Comparison of ENCODE assay signal across 8 mouse cellular contexts in genomic region chr3:68709198-68709797, GRCm38 (mm10). TPM values are rescaled to one million over a fixed set of nuclear protein-coding genes. Genes with fewer than 3 reads are reported as not detected.
DNase-seq lines count a peak whose midpoint lies in the region; ATAC-seq and TF ChIP-seq lines count a peak whose summit lies in the region.

No protein-coding gene starts in this region.

- WGBS in limb, embryonic 14.5 days: 51% methylated on average over 9 of the region's 9 CpGs
- WGBS in midbrain, postnatal 0 days: 50% methylated on average over 9 of the region's 9 CpGs

- intact Hi-C loops in gastrocnemius, postnatal 36 days (cut with DNase I): loop anchor here (2.0 to 10.0 kb wide), 2 partner anchors 62 to 144 kb away; no protein-coding TSS in a partner anchor

- no peaks in the 10 kb centered on the region for H3K36me3 ChIP-seq in limb, embryonic 14.5 days (ENCODE audit: control insufficient read depth, insufficient read depth, low read length)
- H3K36me3 ChIP-seq in midbrain, postnatal 0 days (ENCODE audit: insufficient read depth, low read length): no peaks in the 10 kb centered on the region
- no peaks in the 10 kb centered on the region for H3K36me3 ChIP-seq in splenic B cell, adult 2 months (ENCODE audit: control insufficient read depth, insufficient read depth, low read length, poor library complexity, severe bottlenecking)

- H3K9me3 ChIP-seq in limb, embryonic 14.5 days (ENCODE audit: control insufficient read depth, low read length): no peaks in the 10 kb centered on the region
- no peaks in the 10 kb centered on the region for H3K9me3 ChIP-seq in midbrain, postnatal 0 days (ENCODE audit: low read length)

- no peaks in the 10 kb centered on the region for H3K4me1 ChIP-seq in limb, embryonic 14.5 days (ENCODE audit: control insufficient read depth, insufficient read depth, low read length)
- H3K4me1 ChIP-seq in midbrain, postnatal 0 days (ENCODE audit: insufficient read depth, low read length): no peaks in the 10 kb centered on the region

- no peak overlapping the region for H3K9ac ChIP-seq in limb, embryonic 14.5 days (ENCODE audit: low read depth, low read length, severe bottlenecking)
- no peak overlapping the region for H3K9ac ChIP-seq in midbrain, postnatal 0 days (replicated peaks; ENCODE audit: low read length, poor library complexity, severe bottlenecking)

- no peaks in the 10 kb centered on the region for H3K27me3 ChIP-seq in limb, embryonic 14.5 days (ENCODE audit: control insufficient read depth, insufficient read depth, low read length)
- no peaks in the 10 kb centered on the region for H3K27me3 ChIP-seq in midbrain, postnatal 0 days (ENCODE audit: insufficient read depth, low read length)
- H3K27me3 ChIP-seq in splenic B cell, adult 2 months (ENCODE audit: control insufficient read depth, insufficient read depth, low read length, poor library complexity, severe bottlenecking): no peaks in the 10 kb centered on the region

- TF ChIP-seq CTCF in midbrain, postnatal 0 days (IDR thresholded peaks at IDR 0.05): peak; percentile 76

- no peak overlapping the region for H3K4me3 ChIP-seq in limb, embryonic 14.5 days (replicated peaks; ENCODE audit: low read length)
- H3K4me3 ChIP-seq in midbrain, postnatal 0 days (ENCODE audit: low read depth, low read length): no peak overlapping the region

- DNase-seq in A20 (ENCODE audit: low read depth, low spot score): peak; percentile 91
- peak; percentile 72 for DNase-seq in adipocyte (ENCODE audit: low spot score)
- DNase-seq in embryo, embryonic 10 days (ENCODE audit: low spot score): peak; percentile 76
- DNase-seq in gastrocnemius, postnatal 36 days: peak; percentile 55 to 57
- peak; percentile 81 for DNase-seq in kidney, adult 9 months
- DNase-seq in limb, embryonic 14.5 days (ENCODE audit: low spot score): peak; percentile 67
- peak; percentile 50 for DNase-seq in midbrain, postnatal 0 days (ENCODE audit: low spot score)
- DNase-seq in splenic B cell, adult 2 months (ENCODE audit: low read depth, low spot score): peak; percentile 86

- no peak; the same call in 1 of the 2 replicates for ATAC-seq in limb, embryonic 14.5 days (ENCODE audit: low FRiP score, low read depth)
- ATAC-seq in midbrain, postnatal 0 days (ENCODE audit: low FRiP score): peak; percentile 69; the same call in 1 of the 2 replicates

- no peak overlapping the region for H3K4me2 ChIP-seq in limb, embryonic 14.5 days (replicated peaks; ENCODE audit: low read depth, low read length, severe bottlenecking)
- no peak overlapping the region for H3K4me2 ChIP-seq in midbrain, postnatal 0 days (ENCODE audit: low read depth, low read length, poor library complexity, severe bottlenecking)

- no peak for TF ChIP-seq POLR2A in limb, embryonic 14.5 days (IDR thresholded peaks at IDR 0.05; ENCODE audit: borderline replicate concordance, extremely low read depth, insufficient read depth, insufficient read length)

- no peak overlapping the region for H3K27ac ChIP-seq in limb, embryonic 14.5 days (replicated peaks; ENCODE audit: low read depth, low read length)
- H3K27ac ChIP-seq in midbrain, postnatal 0 days (ENCODE audit: low read depth, low read length): no peak overlapping the region

RNA-seq across cellular contexts. Expression of gene Il12a, which starts 18.9 kb away (rescaled TPM):
- 1 to 10 TPM; 3.9 to 7.3 TPM for total RNA-seq in gastrocnemius, postnatal 36 days (2021)
- polyA plus RNA-seq in limb, embryonic 14.5 days (2012; rRNA removed): 0.05 and 0.19 TPM in 2 replicates
- not detected in 2 replicates for polyA plus RNA-seq in limb, embryonic 14.5 days (2014; fragmentation: Nextera tagmentation; extraction: Ambion mirVana)
- total RNA-seq in midbrain, postnatal 0 days (2014; rRNA removed): 1.5 TPM in 1 of 2 replicates, not detected in the other
- polyA plus RNA-seq in midbrain, postnatal 0 days (2015; fragmentation: Nextera tagmentation; extraction: Ambion mirVana): not detected in 2 replicates
